Mouse (Mus musculus) cortical plate, adult 2 months (tissue): ENCODE data around the gene Camta1. TPM values are rescaled to one million over a fixed set of nuclear protein-coding genes. Genes with fewer than 3 reads are reported as not detected.
A peak's percentile ranks its signal among the peaks of the same experiment; 100 is the strongest.

Experiments
- H3K27ac ChIP-seq: fragments of 200-500 bp; 2 replicates; pipeline ENCODE4 v1.5.1; 2012; ENCODE audit warnings: low read length, control low read depth, inconsistent platforms; ENCODE audit not compliant: insufficient read depth
- H3K4me1 ChIP-seq: fragments of 200-500 bp; 2 replicates; pipeline ENCODE4 v1.6.1; 2011; ENCODE audit warnings: low read length; ENCODE audit not compliant: control insufficient read depth, insufficient read depth
- H3K4me3 ChIP-seq: fragments of 200-500 bp; 2 replicates; pipeline ENCODE4 v1.5.1; 2011; ENCODE audit warnings: mild to moderate bottlenecking, low read length, control low read depth; ENCODE audit not compliant: insufficient read depth
- CTCF ChIP-seq: fragments of 200-500 bp; IDR thresholded peaks from 2 replicates; pipeline ENCODE4 v1.5.1; 2011; ENCODE audit warnings: mild to moderate bottlenecking, control low read depth, low read length; ENCODE audit not compliant: insufficient read depth; ENCODE audit errors: extremely low read depth
- POLR2A ChIP-seq: fragments of 200-500 bp; IDR thresholded peaks from 2 replicates; pipeline ENCODE4 v1.6.1; 2011; ENCODE audit warnings: mild to moderate bottlenecking, low read length, control low read depth; ENCODE audit not compliant: insufficient read depth; ENCODE audit errors: extremely low read depth
- polyA plus RNA-seq: library from polyadenylated mRNA; depleted of rRNA; stranded (reverse); fragments of >200 nt; gene quantifications from 2 replicates; pipeline ENCODE4 v1.2.3, GENCODE M21; 2012

Gene Camta1
- polyA plus RNA-seq, 1 experiment, result 111 TPM

DNA sequence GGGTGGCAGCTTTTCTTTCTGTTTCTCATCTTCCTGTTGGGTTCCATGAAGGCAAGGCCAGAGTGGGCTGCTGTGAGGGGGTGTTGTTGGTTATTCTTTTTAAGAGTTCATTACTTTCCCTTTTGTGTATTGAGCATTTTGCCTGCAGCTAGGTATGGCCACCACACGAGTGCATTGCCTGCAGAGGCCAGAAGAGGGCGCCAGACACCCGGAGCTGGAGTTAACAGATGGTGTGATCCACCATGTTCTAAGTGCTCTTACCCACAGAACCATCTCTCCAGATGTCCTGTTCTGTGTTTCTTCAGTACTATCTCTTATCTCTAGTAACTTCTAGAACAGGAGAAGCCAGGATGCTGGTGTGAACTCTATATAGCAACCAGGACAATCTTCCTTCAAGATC is 629.6 kb downstream of the Camta1 start:
- no peak for TF ChIP-seq POLR2A
- TF ChIP-seq CTCF, result peak; percentile 11; the same call in 1 of the 2 replicates
- H3K4me1 ChIP-seq, result no peaks in the 10 kb centered on the region
- H3K27ac ChIP-seq, result no peak overlapping the region
- H3K4me3 ChIP-seq, result no peak overlapping the region

GRCm38 (mm10) chr4:151229073-151229472 is 632.6 kb downstream of the Camta1 start:
- no peak for TF ChIP-seq CTCF
- no peak for TF ChIP-seq POLR2A
- Histone ChIP-seq H3K27ac (no peak overlapping the region), H3K4me3 (no peak overlapping the region), H3K4me1 (no peaks in the 10 kb centered on the region)

DNA sequence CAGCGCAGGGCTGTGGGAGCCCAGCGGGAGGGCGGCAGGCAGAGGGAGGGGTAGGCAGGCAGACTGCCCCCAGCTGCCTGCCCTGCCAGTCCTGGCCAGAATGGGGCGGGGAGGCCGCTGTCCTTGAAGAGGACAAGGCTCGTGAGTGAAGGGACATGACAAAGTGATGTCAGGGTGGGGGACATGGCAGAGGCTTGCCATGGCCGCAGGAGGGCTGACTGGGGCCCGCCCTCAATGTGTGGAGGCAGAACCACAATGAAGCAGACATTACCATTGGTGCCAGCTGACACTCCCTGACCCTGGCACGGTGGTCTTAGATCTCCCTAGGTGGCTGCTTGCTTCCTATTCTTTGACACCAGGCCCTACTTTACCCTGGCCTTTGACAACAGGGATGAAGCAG is 635.2 kb downstream of the Camta1 start:
- TF ChIP-seq POLR2A, result no peak
- no peak for TF ChIP-seq CTCF
- Histone ChIP-seq H3K27ac (no peak overlapping the region), H3K4me1 (peaks cover 1% of the 10 kb centered on the region; the same call in 1 of the 2 replicates), H3K4me3 (no peak overlapping the region)

DNA sequence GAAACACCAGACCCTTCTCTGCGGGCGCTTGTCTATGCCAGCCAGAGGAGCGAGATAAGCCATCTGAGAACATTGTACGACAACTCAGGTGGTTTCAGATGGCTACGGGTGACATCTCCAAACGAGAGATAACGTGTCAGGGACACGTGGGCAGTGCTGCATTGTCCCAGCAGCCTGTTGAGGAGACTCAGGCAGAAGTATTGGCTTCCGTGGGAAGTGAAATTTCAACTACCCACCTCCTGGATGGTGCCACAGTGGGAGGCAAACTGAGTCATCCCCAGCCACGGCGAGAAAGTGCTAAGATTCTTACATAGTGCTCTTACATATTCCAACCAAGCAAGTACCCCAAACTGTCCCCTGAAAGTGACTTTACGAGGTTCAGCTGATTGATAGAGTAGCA is 637.7 kb downstream of the Camta1 start:
- TF ChIP-seq CTCF (no peak), POLR2A (no peak)
- H3K4me3 ChIP-seq, result no peak overlapping the region

DNA sequence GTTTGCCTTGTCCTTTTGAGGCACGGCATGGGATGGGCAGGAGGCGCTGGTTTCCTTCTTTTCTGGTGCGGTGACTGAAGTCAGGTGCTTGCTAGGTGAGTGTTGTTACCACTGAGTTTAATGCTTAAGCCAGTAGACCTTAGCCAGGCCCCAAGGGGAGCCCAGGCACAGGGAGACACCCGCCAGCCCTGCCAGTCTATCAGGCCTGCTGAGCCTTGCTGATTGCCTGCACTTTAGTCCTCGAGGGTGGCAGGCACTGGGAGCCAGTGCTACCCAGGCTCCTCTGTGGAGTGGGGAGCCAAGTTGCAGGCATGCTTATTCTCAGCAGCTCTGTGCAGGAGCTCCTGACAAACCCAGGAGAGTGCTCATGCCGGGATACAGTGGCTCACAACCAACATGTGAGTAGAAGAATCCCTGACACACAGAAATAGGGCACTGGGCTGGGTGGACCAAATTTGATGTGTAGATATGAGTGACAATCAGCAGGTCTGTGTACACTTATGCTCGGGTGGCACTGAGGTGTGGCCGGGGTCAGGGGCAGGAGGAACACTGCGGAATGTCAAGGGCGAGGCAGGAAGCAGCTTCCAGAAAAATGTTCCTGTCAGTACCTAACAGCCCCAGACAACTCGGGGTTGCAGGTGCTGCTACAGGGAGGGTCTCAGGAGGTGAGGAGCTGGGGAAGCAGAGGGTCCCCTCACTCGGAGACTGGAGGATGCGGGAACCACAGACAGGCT is 638.2 kb downstream of the Camta1 start:
- TF ChIP-seq CTCF (no peak), POLR2A (no peak)
- no peak overlapping the region for H3K27ac ChIP-seq
- peaks cover 1% of the 10 kb centered on the region; the same call in 1 of the 2 replicates for H3K4me1 ChIP-seq
- no peak overlapping the region for H3K4me3 ChIP-seq

More for the DNA sequence above, 637.7 kb downstream of the Camta1 start:
- H3K27ac ChIP-seq, result no peak overlapping the region
- H3K4me1 ChIP-seq, result peaks cover 1% of the 10 kb centered on the region; the same call in 1 of the 2 replicates

GRCm38 (mm10) chr4:151222635-151223034 is 639.0 kb downstream of the Camta1 start:
- TF ChIP-seq CTCF, result no peak
- TF ChIP-seq POLR2A, result no peak
- peaks cover 1% of the 10 kb centered on the region; the same call in 1 of the 2 replicates for H3K4me1 ChIP-seq
- H3K27ac ChIP-seq, result no peak overlapping the region
- H3K4me3 ChIP-seq, result no peak overlapping the region

GRCm38 (mm10) chr4:151216553-151217292 is 645.0 kb downstream of the Camta1 start:
- Histone ChIP-seq H3K27ac (no peak overlapping the region), H3K4me3 (no peak overlapping the region)
- TF ChIP-seq POLR2A (no peak), CTCF (no peak)

GRCm38 (mm10) chr4:151215866-151216265 is 645.8 kb downstream of the Camta1 start:
- no peak for TF ChIP-seq POLR2A
- no peak for TF ChIP-seq CTCF
- H3K4me1 ChIP-seq, result no peaks in the 10 kb centered on the region
- no peak overlapping the region for H3K4me3 ChIP-seq
- H3K27ac ChIP-seq, result no peak overlapping the region

More at GRCm38 (mm10) chr4:151216553-151217292, 645.0 kb downstream of the Camta1 start:
- no peaks in the 10 kb centered on the region for H3K4me1 ChIP-seq

DNA sequence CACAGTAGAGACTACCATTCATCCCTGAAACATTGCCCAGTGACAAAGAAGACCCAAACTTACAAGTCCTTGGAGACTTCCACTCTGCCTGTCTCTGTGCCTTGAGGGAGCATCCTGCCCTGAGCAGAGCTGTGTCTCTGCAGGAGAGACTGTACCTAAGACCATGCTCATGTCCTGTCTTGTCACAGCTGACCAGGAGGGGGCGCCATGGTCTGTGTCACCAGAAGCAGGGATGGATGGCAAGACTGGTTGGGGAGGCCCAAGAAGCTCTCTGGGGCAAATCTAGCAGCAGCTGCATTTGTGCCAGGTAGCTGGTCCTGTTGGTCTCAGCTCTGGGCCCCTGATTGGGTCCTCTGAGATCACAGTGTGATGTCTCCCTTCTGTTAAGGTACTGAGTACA is 646.5 kb downstream of the Camta1 start:
- TF ChIP-seq CTCF (peak; percentile 25), POLR2A (no peak)
- Histone ChIP-seq H3K4me1 (no peaks in the 10 kb centered on the region), H3K4me3 (no peak overlapping the region), H3K27ac (no peak overlapping the region)
